12 mouse cellular contexts compared by ENCODE assay signal in the genomic region with DNA sequence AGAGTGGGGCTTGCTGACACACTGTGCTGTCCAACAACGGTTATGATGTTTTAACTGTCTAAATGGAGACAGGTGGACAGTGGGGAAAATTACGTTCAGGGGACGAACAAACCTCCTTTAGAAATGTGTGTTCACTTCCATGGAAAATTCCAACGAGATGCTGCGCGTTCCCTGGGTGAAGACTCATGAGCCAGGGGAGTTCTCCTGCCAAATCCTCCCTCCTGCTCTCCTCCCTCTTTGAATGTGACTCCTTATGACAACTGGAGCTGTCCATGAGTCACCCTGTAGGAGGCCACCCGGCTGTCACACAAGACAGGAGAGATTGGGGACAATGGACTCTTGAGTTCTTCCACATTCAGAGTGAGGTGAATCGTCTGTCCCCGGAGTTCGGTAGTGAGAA.
DNase-seq lines count a peak whose midpoint lies in the region; ATAC-seq and TF ChIP-seq lines count a peak whose summit lies in the region.
"Had no signal": no experiment of that assay in that cellular context is flagged by ENCODE, and none has a peak within 500 bp of the region (broad histone marks: within the 10 kb centered on the region; RNA-seq: fewer than 3 reads in every experiment).

No protein-coding gene starts in this region.

- DNase-seq in kidney, postnatal 10 days = peak; percentile 17
- no peak for DNase-seq in kidney, adult 11 months
- DNase-seq in adrenal gland, postnatal 10 days = peak; percentile 72
- DNase-seq in thymus, postnatal 0 days (ENCODE audit: low spot score) = no peak
- DNase-seq in cerebellum, adult 8-10 months = no peak
- DNase-seq in cerebellum, adult 18-20 months = no peak

- peaks cover 20% of the 10 kb centered on the region for H3K79me2 ChIP-seq in C2C12 (ENCODE audit: control insufficient read depth, insufficient read depth)

- no peak overlapping the region for H3K9ac ChIP-seq in heart, embryonic 15.5 days
- H3K9ac ChIP-seq: forebrain, embryonic 15.5 days; stomach, embryonic 15.5 days had no signal

- TF ChIP-seq CTCF in C2C12 (IDR thresholded peaks at IDR 0.05; ENCODE audit: control insufficient read depth, insufficient read depth, insufficient read length) = no peak

- peak overlapping the region; percentile 24; the same call in 1 of the 2 replicates for H3K27ac ChIP-seq in heart, embryonic 15.5 days
- H3K27ac ChIP-seq: forebrain, embryonic 15.5 days; stomach, embryonic 15.5 days had no signal

- peaks cover 5% of the 10 kb centered on the region for H3K79me3 ChIP-seq in C2C12 (ENCODE audit: low read depth)

- H3K36me3 ChIP-seq in C2C12 (ENCODE audit: control insufficient read depth, insufficient read depth) = peaks cover 54% of the 10 kb centered on the region
- no peaks in the 10 kb centered on the region for H3K36me3 ChIP-seq in heart, embryonic 15.5 days
- H3K36me3 ChIP-seq: stomach, embryonic 15.5 days had no signal

- no peak overlapping the region for H3ac ChIP-seq in C2C12 (ENCODE audit: control insufficient read depth, insufficient read length, low read depth)

- H3K4me1 ChIP-seq in heart, embryonic 15.5 days (replicated peaks) = peaks cover 36% of the 10 kb centered on the region

- WGBS in heart, embryonic 15.5 days = 49% methylated on average over 10 of the region's 10 CpGs

- no peak overlapping the region for H3K4me3 ChIP-seq in C2C12 (ENCODE audit: insufficient read depth, poor library complexity, severe bottlenecking)
- H3K4me3 ChIP-seq in heart, embryonic 15.5 days = no peak overlapping the region
- H3K4me3 ChIP-seq: forebrain, embryonic 15.5 days; stomach, embryonic 15.5 days had no signal

- no peak overlapping the region for H3K4me2 ChIP-seq in heart, embryonic 15.5 days
- H3K4me2 ChIP-seq: forebrain, embryonic 15.5 days; stomach, embryonic 15.5 days had no signal

- no peaks in the 10 kb centered on the region for H3K9me3 ChIP-seq in heart, embryonic 15.5 days (replicated peaks)
- H3K9me3 ChIP-seq: forebrain, embryonic 15.5 days; stomach, embryonic 15.5 days had no signal

- H3K27me3 ChIP-seq in C2C12 (ENCODE audit: control insufficient read depth, insufficient read depth, insufficient read length) = no peaks in the 10 kb centered on the region
- no peaks in the 10 kb centered on the region for H3K27me3 ChIP-seq in heart, embryonic 15.5 days
- H3K27me3 ChIP-seq: forebrain, embryonic 15.5 days; stomach, embryonic 15.5 days had no signal

- no peak; the same call in 1 of the 2 replicates for ATAC-seq in heart, embryonic 15.5 days (replicated peaks; ENCODE audit: insufficient number of reproducible peaks, insufficient read depth, low FRiP score, low read depth)
- ATAC-seq: forebrain, embryonic 15.5 days; inflammation-experienced regulatory T-cells, adult 6 months; midbrain, embryonic 16.5 days had no signal

TF ChIP-seq in C2C12, 6 proteins besides CTCF, POLR2A, EP300 and RAD21:
- TF ChIP-seq MAX (IDR thresholded peaks at IDR 0.05) (no peak), MYOD1 (IDR thresholded peaks at IDR 0.05; ENCODE audit: control insufficient read depth, insufficient read length, low read depth) (peak; percentile 22)

Comparison
In these comparisons a context has a peak if more than half of its experiments do, and no peak if none do; other contexts are left out.
1. DNase-seq: peak in kidney, postnatal 10 days (single experiment) and adrenal gland, postnatal 10 days (single experiment); none in kidney, adult 11 months (single experiment), thymus, postnatal 0 days (single experiment), cerebellum, adult 8-10 months (single experiment) and cerebellum, adult 18-20 months (0 of 2).